Mouse (Mus musculus) thymus, adult 2 months (tissue): ENCODE results near the gene Xpot.

Experiments used
- CTCF ChIP-seq: fragments of 200-500 bp; IDR thresholded peaks from 2 replicates; pipeline ENCODE4 v1.5.1; 2012; ENCODE audit warnings: mild to moderate bottlenecking, control low read depth, low read length, moderate library complexity, borderline replicate concordance; ENCODE audit not compliant: control insufficient read depth, poor library complexity, insufficient read depth; ENCODE audit errors: extremely low read depth
- POLR2A ChIP-seq: fragments of 200-500 bp; IDR thresholded peaks from 2 replicates; pipeline ENCODE4 v1.6.1; 2012; ENCODE audit warnings: mild to moderate bottlenecking, low read length, control low read depth, moderate library complexity; ENCODE audit not compliant: control insufficient read depth, poor library complexity, insufficient read depth; ENCODE audit errors: extremely low read depth

DNA sequence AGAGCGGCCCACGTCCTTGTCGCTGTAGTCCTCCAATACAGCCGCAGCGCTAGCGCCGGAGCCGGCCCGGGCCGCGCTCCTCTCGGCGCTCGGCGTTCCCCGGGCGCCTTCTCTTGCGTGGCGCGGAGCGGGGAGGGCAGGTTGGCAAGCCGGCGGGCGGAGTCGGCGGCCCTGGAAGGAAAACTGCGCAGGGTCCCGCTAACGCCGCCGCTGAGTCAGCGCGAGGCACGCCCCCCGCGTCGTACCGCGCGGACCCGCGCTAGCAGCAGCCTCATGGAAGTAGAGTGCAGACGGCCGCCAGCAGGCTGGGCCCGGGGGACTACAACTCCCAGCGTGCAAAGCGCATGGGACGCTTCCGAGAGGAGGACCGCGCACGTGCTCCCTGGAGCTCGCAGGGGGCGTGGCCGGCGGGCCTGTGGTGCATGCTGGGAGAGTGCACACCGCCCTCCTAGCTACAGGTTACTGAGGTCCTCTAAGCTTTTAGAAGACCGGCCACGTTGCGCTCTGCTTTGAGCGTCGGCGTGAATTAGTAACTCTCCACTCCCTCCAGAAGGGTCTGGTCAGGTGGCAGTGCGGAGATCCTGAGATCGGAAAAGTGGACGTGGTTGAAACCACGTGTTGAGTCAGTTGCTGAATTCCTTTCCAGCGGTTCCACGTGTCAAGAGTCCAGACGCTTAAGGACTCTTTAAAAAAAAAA is at the start of gene Xpot:
- TF ChIP-seq POLR2A (0 out of 2 replicates have a peak, but pooled peaks have one; percentile 24), CTCF (no peak; the same call in 1 of the 2 replicates)
